Mouse (Mus musculus): ENCODE measurements around the gene Atpif1. TPM values are rescaled to one million over a fixed set of nuclear protein-coding genes. Genes with fewer than 3 reads are reported as not detected.

The Atpif1 gene
- polyA plus RNA-seq (2014; fragmentation: Illumina TruSeq; extraction: RNeasy Lipid Tissue Mini Kit (QIAGEN cat#74804); ENCODE audit: low read depth, low replicate concordance), result 672 TPM

DNA sequence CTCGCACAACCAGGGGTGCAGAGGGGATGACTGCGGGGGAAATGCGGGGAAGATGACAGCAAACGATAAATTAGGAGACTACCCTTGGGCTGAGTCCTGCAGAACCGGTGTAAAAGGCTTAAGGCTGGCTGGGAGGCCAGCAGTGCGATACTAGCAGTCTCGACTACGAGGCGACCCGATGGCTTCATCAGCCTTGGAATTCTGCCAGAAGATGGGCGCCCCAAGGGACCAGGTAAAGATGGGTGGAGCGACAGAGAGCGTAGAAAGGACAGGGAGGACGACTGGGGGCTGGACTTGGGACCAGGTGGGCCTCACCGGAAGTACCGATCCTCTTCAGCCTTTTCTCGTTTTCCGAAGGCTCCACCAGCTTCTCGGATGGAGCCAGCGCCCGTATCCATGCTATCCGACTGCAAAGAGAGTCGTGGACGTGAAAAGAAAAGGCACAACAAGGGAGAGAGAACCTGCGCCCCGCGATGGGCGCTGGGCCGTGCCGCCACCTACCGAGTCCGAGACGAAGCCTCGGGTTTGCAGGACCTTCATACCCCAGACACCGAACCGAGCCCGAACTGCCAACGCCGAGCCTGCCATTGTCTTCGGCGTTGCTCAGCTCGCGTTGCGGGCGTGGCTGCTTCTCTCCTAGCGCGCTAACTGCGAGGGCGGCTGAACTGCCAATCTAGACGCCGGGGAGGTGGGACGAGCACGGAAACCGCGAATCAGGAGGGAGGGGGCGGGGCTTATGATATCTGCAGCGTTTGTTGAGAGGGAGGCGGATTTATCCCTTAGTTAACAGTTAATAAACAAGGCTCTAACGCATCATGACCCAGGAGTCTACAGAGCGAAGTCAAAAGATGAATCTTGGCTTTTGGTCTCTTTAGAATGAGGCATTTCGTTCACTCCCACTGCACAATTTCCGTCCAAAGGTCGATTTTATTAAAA lies at the start of gene Atpif1:
TSS of gene Atpif1 (minus strand) at position 679 of the 936 bp plus-strand sequence.

DNA sequence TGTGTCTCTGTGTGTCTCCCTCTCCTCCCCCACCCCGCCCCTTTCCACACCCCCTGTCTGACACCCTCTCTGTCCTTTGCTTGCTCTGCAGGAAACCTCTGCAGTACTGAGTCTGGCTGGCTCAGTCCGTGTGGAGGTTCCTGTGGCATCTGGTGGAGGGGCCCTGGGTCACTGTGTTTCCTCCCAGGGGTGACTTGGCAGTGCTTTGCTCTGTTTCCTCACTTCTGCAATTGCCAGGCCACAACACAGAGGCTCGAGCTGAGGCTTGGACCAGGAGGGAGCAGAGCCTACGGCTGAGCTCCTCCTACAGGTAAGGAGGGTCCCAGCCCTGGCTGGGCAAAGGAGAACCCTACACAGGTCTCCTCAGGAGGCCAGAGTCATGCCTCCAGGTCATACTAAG lies 30.5 kb upstream of the Atpif1 start, which contains the start of gene Ptafr:
TSS of gene Ptafr (plus strand) at position 103 of the 400 bp plus-strand sequence.

DNA sequence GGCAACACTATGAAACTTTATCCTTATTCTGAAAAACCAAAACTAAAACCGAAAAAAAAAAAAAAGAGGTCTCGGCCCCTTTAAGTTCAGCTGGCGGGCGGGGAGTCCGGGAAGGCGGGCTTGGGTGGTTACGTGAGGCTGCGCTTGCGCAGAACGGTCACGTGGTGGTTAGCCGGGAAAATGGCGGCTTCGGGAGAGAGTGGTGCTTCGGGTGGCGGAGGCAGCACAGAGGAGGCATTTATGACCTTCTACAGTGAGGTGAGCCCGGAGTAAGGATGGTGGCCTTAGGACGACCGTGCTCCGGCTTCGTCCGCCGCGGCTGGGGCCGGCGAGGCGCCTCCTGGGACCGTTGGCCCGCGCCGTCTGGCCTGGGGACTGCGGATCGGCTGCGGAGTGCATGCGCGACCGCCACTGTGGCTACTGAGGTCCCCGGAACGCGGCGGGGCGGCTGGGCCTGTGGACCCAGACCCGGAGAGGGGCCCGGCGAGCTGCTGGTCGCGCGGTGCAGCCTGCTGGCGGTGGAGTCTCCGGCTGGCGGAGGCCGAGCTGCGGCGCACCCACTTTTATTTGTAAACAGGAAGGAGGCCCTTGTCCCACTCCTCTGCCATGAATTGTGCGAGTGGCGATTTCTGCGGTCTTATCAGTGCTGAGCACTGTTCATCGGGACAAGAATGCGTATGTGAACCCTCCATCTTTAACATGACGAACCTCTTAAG lies 2.1 kb upstream of the Atpif1 start, which contains the start of gene Dnajc8:
TSS of gene Dnajc8 (plus strand) at position 145 of the 716 bp plus-strand sequence.

DNA sequence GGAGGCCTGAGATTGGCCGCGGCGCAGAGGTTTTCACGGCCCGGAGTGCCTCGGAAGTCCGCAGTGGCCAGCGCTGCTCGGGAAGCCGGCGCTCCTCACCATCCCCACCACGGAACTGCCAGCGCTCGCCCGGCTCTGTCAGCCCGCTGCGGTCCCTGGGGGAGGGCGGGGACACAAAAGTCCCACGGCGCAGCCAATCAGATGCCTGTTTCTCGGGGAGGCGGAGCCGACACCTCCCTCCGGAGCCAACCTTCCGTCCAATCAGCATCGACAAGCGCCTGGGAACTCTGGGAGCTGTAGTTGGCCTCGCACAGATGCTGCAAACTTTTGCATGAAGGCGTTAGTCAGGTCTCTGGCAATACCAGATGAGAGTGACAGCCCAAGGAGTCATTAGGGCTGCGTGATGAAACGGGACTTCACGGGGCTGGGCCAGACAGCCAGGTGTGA lies 23.1 kb downstream of the Atpif1 start, which contains the start of gene Sesn2:
TSS of gene Sesn2 (minus strand) at position 150 of the 447 bp plus-strand sequence.

Other genes with a start within 250 kb of the Atpif1 start
- gene Rab42, start 230.3 kb downstream of the Atpif1 start, polyA plus RNA-seq (2014; fragmentation: Illumina TruSeq; extraction: RNeasy Lipid Tissue Mini Kit (QIAGEN cat#74804); ENCODE audit: low read depth, low replicate concordance), result not detected
- 7.0 TPM for gene Trnau1ap, start 204.1 kb downstream of the Atpif1 start, polyA plus RNA-seq (2014; fragmentation: Illumina TruSeq; extraction: RNeasy Lipid Tissue Mini Kit (QIAGEN cat#74804); ENCODE audit: low read depth, low replicate concordance)
- gene Rcc1, start 180.1 kb downstream of the Atpif1 start, polyA plus RNA-seq (2014; fragmentation: Illumina TruSeq; extraction: RNeasy Lipid Tissue Mini Kit (QIAGEN cat#74804); ENCODE audit: low read depth, low replicate concordance), result 4.2 TPM
- 27.5 TPM for gene Phactr4, start 111.2 kb downstream of the Atpif1 start, polyA plus RNA-seq (2014; fragmentation: Illumina TruSeq; extraction: RNeasy Lipid Tissue Mini Kit (QIAGEN cat#74804); ENCODE audit: low read depth, low replicate concordance)
- 1.6 TPM for gene Med18, start 69.7 kb downstream of the Atpif1 start, polyA plus RNA-seq (2014; fragmentation: Illumina TruSeq; extraction: RNeasy Lipid Tissue Mini Kit (QIAGEN cat#74804); ENCODE audit: low read depth, low replicate concordance)
- gene Sesn2, start 23.2 kb downstream of the Atpif1 start, polyA plus RNA-seq (2014; fragmentation: Illumina TruSeq; extraction: RNeasy Lipid Tissue Mini Kit (QIAGEN cat#74804); ENCODE audit: low read depth, low replicate concordance), result 2.3 TPM
- gene Dnajc8, start 1.9 kb upstream of the Atpif1 start, polyA plus RNA-seq (2014; fragmentation: Illumina TruSeq; extraction: RNeasy Lipid Tissue Mini Kit (QIAGEN cat#74804); ENCODE audit: low read depth, low replicate concordance), result 199 TPM
- gene Ptafr, start 30.4 kb upstream of the Atpif1 start, polyA plus RNA-seq (2014; fragmentation: Illumina TruSeq; extraction: RNeasy Lipid Tissue Mini Kit (QIAGEN cat#74804); ENCODE audit: low read depth, low replicate concordance), result 0.24 TPM
- gene Eya3, start 105.3 kb upstream of the Atpif1 start, polyA plus RNA-seq (2014; fragmentation: Illumina TruSeq; extraction: RNeasy Lipid Tissue Mini Kit (QIAGEN cat#74804); ENCODE audit: low read depth, low replicate concordance), result 13.7 TPM
- 1.4 TPM for gene Xkr8, start 198.9 kb upstream of the Atpif1 start, polyA plus RNA-seq (2014; fragmentation: Illumina TruSeq; extraction: RNeasy Lipid Tissue Mini Kit (QIAGEN cat#74804); ENCODE audit: low read depth, low replicate concordance)
- gene Smpdl3b, start 223.6 kb upstream of the Atpif1 start, polyA plus RNA-seq (2014; fragmentation: Illumina TruSeq; extraction: RNeasy Lipid Tissue Mini Kit (QIAGEN cat#74804); ENCODE audit: low read depth, low replicate concordance), result 0.57 TPM
- 2.2 TPM for gene Rpa2, start 234.7 kb upstream of the Atpif1 start, polyA plus RNA-seq (2014; fragmentation: Illumina TruSeq; extraction: RNeasy Lipid Tissue Mini Kit (QIAGEN cat#74804); ENCODE audit: low read depth, low replicate concordance)